Mouse (Mus musculus) myocyte (in vitro differentiated cells): ENCODE data around the gene Wdr17. TPM values are rescaled to one million over a fixed set of nuclear protein-coding genes. Genes with fewer than 3 reads are reported as not detected.

ENCODE experiments used
- H3K27me3 ChIP-seq: one replicate; pipeline ENCODE4 v1.6.1; 2011; ENCODE audit not compliant: control insufficient read depth, insufficient read depth, insufficient read length
- H3K36me3 ChIP-seq: one replicate; pipeline ENCODE4 v1.6.1; 2011; ENCODE audit not compliant: control insufficient read depth, insufficient read depth
- H3K4me2 ChIP-seq: one replicate; pipeline ENCODE4 v1.6.1; 2011; ENCODE audit warnings: low read depth, control low read depth
- H3K4me3 ChIP-seq: one replicate; pipeline ENCODE4 v1.5.1; 2011; ENCODE audit warnings: mild to moderate bottlenecking, control low read depth, moderate library complexity
- H3K79me2 ChIP-seq: one replicate; pipeline ENCODE4 v1.6.1; 2011; ENCODE audit not compliant: control insufficient read depth, insufficient read depth
- H3ac ChIP-seq: one replicate; pipeline ENCODE4 v1.6.1; 2011; ENCODE audit not compliant: control insufficient read depth, insufficient read length
- CEBPB ChIP-seq: IDR thresholded peaks from 2 replicates; pipeline ENCODE4 v1.6.1; 2011; ENCODE audit warnings: mild to moderate bottlenecking, moderate library complexity; ENCODE audit not compliant: poor library complexity, insufficient read depth, severe bottlenecking
- E2F4 ChIP-seq: IDR thresholded peaks from one replicate; pipeline ENCODE4 v1.6.1; 2011; ENCODE audit warnings: mild to moderate bottlenecking, control low read depth, moderate library complexity; ENCODE audit not compliant: insufficient read depth
- MAX ChIP-seq: IDR thresholded peaks from one replicate; pipeline ENCODE4 v1.6.1; 2011; ENCODE audit warnings: low read depth, mild to moderate bottlenecking, control low read depth
- MYOD1 ChIP-seq, 3 experiments: IDR thresholded peaks; one replicate each; pipeline ENCODE4 v1.6.1; 2011; ENCODE audit warnings: control low read depth in 2 of 3, low read depth in 2 of 3, mild to moderate bottlenecking in 2 of 3, moderate library complexity in 1 of 3; ENCODE audit not compliant: insufficient read length in 2 of 3, control insufficient read depth in 1 of 3
- MYOG ChIP-seq, 3 experiments: IDR thresholded peaks; one replicate each; pipeline ENCODE4 v1.6.1; 2011; ENCODE audit warnings: control low read depth in 2 of 3, low read depth in 2 of 3, mild to moderate bottlenecking in 2 of 3; ENCODE audit not compliant: insufficient read length in 2 of 3, control insufficient read depth in 1 of 3, insufficient read depth in 1 of 3
- POLR2A ChIP-seq: IDR thresholded peaks from one replicate; pipeline ENCODE4 v1.6.1; 2011; ENCODE audit warnings: low read depth, mild to moderate bottlenecking, control low read depth, moderate library complexity; ENCODE audit not compliant: insufficient read length
- POLR2AphosphoS2 ChIP-seq: IDR thresholded peaks from one replicate; pipeline ENCODE4 v1.6.1; 2011; ENCODE audit warnings: low read depth, control low read depth; ENCODE audit not compliant: insufficient read length
- REST ChIP-seq: IDR thresholded peaks from one replicate; pipeline ENCODE4 v1.6.1; 2011; ENCODE audit warnings: mild to moderate bottlenecking, control low read depth, moderate library complexity; ENCODE audit not compliant: insufficient read depth, insufficient read length
- SRF ChIP-seq: IDR thresholded peaks from one replicate; pipeline ENCODE4 v1.6.1; 2011; ENCODE audit warnings: low read depth; ENCODE audit not compliant: control insufficient read depth, insufficient read length
- TCF12 ChIP-seq: IDR thresholded peaks from one replicate; pipeline ENCODE4 v1.6.1; 2011; ENCODE audit warnings: mild to moderate bottlenecking, control low read depth; ENCODE audit not compliant: poor library complexity, insufficient read depth, severe bottlenecking
- TCF3 ChIP-seq: IDR thresholded peaks from one replicate; pipeline ENCODE4 v1.6.1; 2011; ENCODE audit warnings: low read depth, control low read depth; ENCODE audit not compliant: insufficient read length
- USF1 ChIP-seq: IDR thresholded peaks from one replicate; pipeline ENCODE4 v1.6.1; 2011; ENCODE audit warnings: low read depth, mild to moderate bottlenecking, control low read depth, moderate library complexity
- polyA plus RNA-seq: library from polyadenylated mRNA; unstranded; fragments of >200 nt; fragmentation: generic; extraction: Trizol; gene quantifications from one replicate; pipeline ENCODE4 v1.2.1, GENCODE M21; 2012; ENCODE audit warnings: missing spikeins

Wdr17 gene
- polyA plus RNA-seq, 1 experiment: not detected

- Histone ChIP-seq H3K4me3 (no peak overlapping the region), H3K4me2 (no peak overlapping the region), H3K36me3 (no peaks in the 10 kb centered on the region), H3K27me3 (no peaks in the 10 kb centered on the region), H3ac (no peak overlapping the region), H3K79me2 (no peaks in the 10 kb centered on the region)
- no peak for TF ChIP-seq MAX
- TF ChIP-seq SRF: no peak
- no peak for TF ChIP-seq POLR2AphosphoS2
- TF ChIP-seq TCF3: no peak
- TF ChIP-seq CEBPB: no peak
- no peak for TF ChIP-seq MYOG (IDR thresholded peaks at IDR 0.05; ENCODE audit: control insufficient read depth in 1 of 3, insufficient read depth in 1 of 3, insufficient read length in 2 of 3, low read depth in 2 of 3)
- TF ChIP-seq TCF12: no peak
- TF ChIP-seq E2F4: no peak
- TF ChIP-seq MYOD1 (IDR thresholded peaks at IDR 0.05; ENCODE audit: control insufficient read depth in 1 of 3, insufficient read length in 2 of 3, low read depth in 2 of 3): no peak
- no peak for TF ChIP-seq USF1
- TF ChIP-seq REST: no peak
- TF ChIP-seq POLR2A: no peak
Measured at GRCm38 (mm10) chr8:54806173-54806572, 80.8 kb downstream of the Wdr17 start.

GRCm38 (mm10) chr8:54792699-54793061 is 94.3 kb downstream of the Wdr17 start:
- Histone ChIP-seq H3K79me2 (no peaks in the 10 kb centered on the region), H3K4me2 (no peak overlapping the region), H3K27me3 (no peaks in the 10 kb centered on the region), H3K4me3 (no peak overlapping the region), H3ac (no peak overlapping the region), H3K36me3 (no peaks in the 10 kb centered on the region)
- TF ChIP-seq MAX (no peak), USF1 (no peak), TCF3 (no peak), E2F4 (no peak), TCF12 (no peak), MYOD1 (IDR thresholded peaks at IDR 0.05; ENCODE audit: control insufficient read depth in 1 of 3, insufficient read length in 2 of 3, low read depth in 2 of 3) (no peak), REST (no peak), POLR2A (no peak), CEBPB (no peak), SRF (no peak), POLR2AphosphoS2 (no peak), MYOG (IDR thresholded peaks at IDR 0.05; ENCODE audit: control insufficient read depth in 1 of 3, insufficient read depth in 1 of 3, insufficient read length in 2 of 3, low read depth in 2 of 3) (no peak)

GRCm38 (mm10) chr8:54791858-54792698 is 94.9 kb downstream of the Wdr17 start:
- no peaks in the 10 kb centered on the region for H3K79me2 ChIP-seq
- H3K4me2 ChIP-seq: no peak overlapping the region
- no peak overlapping the region for H3K4me3 ChIP-seq
- H3ac ChIP-seq: no peak overlapping the region
- H3K36me3 ChIP-seq: no peaks in the 10 kb centered on the region
- TF ChIP-seq REST (no peak), TCF3 (no peak), MYOD1 (IDR thresholded peaks at IDR 0.05; ENCODE audit: control insufficient read depth in 1 of 3, insufficient read length in 2 of 3, low read depth in 2 of 3) (no peak), POLR2A (no peak), TCF12 (no peak), CEBPB (no peak), POLR2AphosphoS2 (no peak), MAX (no peak)
- H3K27me3 ChIP-seq: no peaks in the 10 kb centered on the region

- H3K4me2 ChIP-seq: peak overlapping the region; percentile 37
- H3ac ChIP-seq: no peak overlapping the region
- H3K36me3 ChIP-seq: no peaks in the 10 kb centered on the region
- H3K4me3 ChIP-seq: no peak overlapping the region
- H3K27me3 ChIP-seq: no peaks in the 10 kb centered on the region
- TF ChIP-seq POLR2A (no peak), TCF12 (no peak), E2F4 (no peak), MYOD1 (IDR thresholded peaks at IDR 0.05; ENCODE audit: control insufficient read depth in 1 of 3, insufficient read length in 2 of 3, low read depth in 2 of 3) (no peak), USF1 (no peak), POLR2AphosphoS2 (no peak), MYOG (IDR thresholded peaks at IDR 0.05; ENCODE audit: control insufficient read depth in 1 of 3, insufficient read depth in 1 of 3, insufficient read length in 2 of 3, low read depth in 2 of 3) (no peak), SRF (no peak), CEBPB (no peak), MAX (no peak), TCF3 (no peak), REST (no peak)
- H3K79me2 ChIP-seq: no peaks in the 10 kb centered on the region
Measured at GRCm38 (mm10) chr8:54780134-54780942, 106.6 kb downstream of the Wdr17 start.
